Mouse (Mus musculus) MEL (cell line): ENCODE data around the gene Phospho2.

Experiments used
- CHD2 ChIP-seq: IDR thresholded peaks from 2 replicates; pipeline ENCODE4 v1.6.1; 2011; ENCODE audit warnings: low read length, improper control_type of control experiment
- CTCF ChIP-seq, 3 experiments: IDR thresholded peaks in 2 of 3; conservative IDR thresholded peaks in 1 of 3; 2 replicates each; pipeline ENCODE4 v1.5.1; 2011 to 2012; ENCODE audit warnings: low read length in 3 of 3, low read depth in 2 of 3, mild to moderate bottlenecking in 2 of 3, improper control_type of control experiment in 1 of 3, inconsistent platforms in 1 of 3, mixed read lengths in 1 of 3, moderate library complexity in 1 of 3; ENCODE audit not compliant: control insufficient read depth in 1 of 3, insufficient read depth in 1 of 3, poor library complexity in 1 of 3, severe bottlenecking in 1 of 3
- ELF1 ChIP-seq: IDR thresholded peaks from 2 replicates; pipeline ENCODE4 v1.6.1; 2014; ENCODE audit warnings: low read depth, mild to moderate bottlenecking, inconsistent platforms, low read length, improper control_type of control experiment, moderate library complexity
- EP300 ChIP-seq, 2 experiments: IDR thresholded peaks; 2 replicates each; pipeline ENCODE4 v1.6.1; 2011; ENCODE audit warnings: improper control_type of control experiment in 2 of 2, low read length in 2 of 2, low read depth in 1 of 2, mild to moderate bottlenecking in 1 of 2
- POLR2A ChIP-seq, 2 experiments: IDR thresholded peaks; 2 replicates each; pipeline ENCODE4 v1.6.1; 2011 to 2012; ENCODE audit warnings: low read length in 2 of 2, mild to moderate bottlenecking in 2 of 2, control low read depth in 1 of 2, improper control_type of control experiment in 1 of 2, low read depth in 1 of 2, moderate library complexity in 1 of 2; ENCODE audit not compliant: control insufficient read depth in 1 of 2, insufficient read depth in 1 of 2, poor library complexity in 1 of 2
- RAD21 ChIP-seq: IDR thresholded peaks from 2 replicates; pipeline ENCODE4 v1.6.1; 2011; ENCODE audit warnings: mild to moderate bottlenecking, low read depth, low read length, improper control_type of control experiment
- SMC3 ChIP-seq: IDR thresholded peaks from 2 replicates; pipeline ENCODE4 v1.6.1; 2011; ENCODE audit warnings: low read depth, low read length, improper control_type of control experiment
- TCF12 ChIP-seq: IDR thresholded peaks from 2 replicates; pipeline ENCODE4 v1.6.1; 2014; ENCODE audit warnings: low read depth, mild to moderate bottlenecking, inconsistent platforms, low read length, improper control_type of control experiment, moderate library complexity
- UBTF ChIP-seq: IDR thresholded peaks from 2 replicates; pipeline ENCODE4 v1.6.1; 2012; ENCODE audit warnings: low read depth, mild to moderate bottlenecking, inconsistent platforms, low read length, improper control_type of control experiment, moderate library complexity, borderline replicate concordance; ENCODE audit not compliant: insufficient read depth
- USF1 ChIP-seq: IDR thresholded peaks from 2 replicates; pipeline ENCODE4 v1.6.1; 2014; ENCODE audit warnings: low read depth, mild to moderate bottlenecking, inconsistent platforms, low read length, improper control_type of control experiment, moderate library complexity
- ZMIZ1 ChIP-seq: IDR thresholded peaks from 2 replicates; pipeline ENCODE4 v1.6.1; 2012; ENCODE audit warnings: low read depth, mild to moderate bottlenecking, inconsistent platforms, low read length, improper control_type of control experiment, moderate library complexity

GRCm38 (mm10) chr2:69825898-69826297 lies 36.5 kb downstream of the Phospho2 start:
- TF ChIP-seq CTCF (IDR thresholded peaks at IDR 0.05 in 2 of 3, conservative IDR thresholded peaks at IDR 0.05 in 1 of 3; ENCODE audit: control insufficient read depth in 1 of 3, insufficient read depth in 1 of 3, low read depth in 2 of 3, low read length in 3 of 3, poor library complexity in 1 of 3, severe bottlenecking in 1 of 3): no peak
- TF ChIP-seq POLR2A (IDR thresholded peaks at IDR 0.05; ENCODE audit: control insufficient read depth in 1 of 2, insufficient read depth in 1 of 2, low read depth in 1 of 2, low read length in 2 of 2, poor library complexity in 1 of 2): no peak
- no peak for TF ChIP-seq ELF1
- no peak for TF ChIP-seq EP300 (IDR thresholded peaks at IDR 0.05; ENCODE audit: low read depth in 1 of 2, low read length in 2 of 2)
- TF ChIP-seq SMC3: no peak
- TF ChIP-seq USF1: no peak
- no peak for TF ChIP-seq ZMIZ1
- no peak for TF ChIP-seq RAD21
- no peak for TF ChIP-seq TCF12
- no peak for TF ChIP-seq CHD2
- no peak for TF ChIP-seq UBTF
